Mouse (Mus musculus): ENCODE measurements at regions not wholly inside any gene's neighbourhood (a gene's known extent, or its start where the extent isn't known, plus 50 kb on each side); places are given as distances from the start of the nearest gene placed in this dataset.

DNA sequence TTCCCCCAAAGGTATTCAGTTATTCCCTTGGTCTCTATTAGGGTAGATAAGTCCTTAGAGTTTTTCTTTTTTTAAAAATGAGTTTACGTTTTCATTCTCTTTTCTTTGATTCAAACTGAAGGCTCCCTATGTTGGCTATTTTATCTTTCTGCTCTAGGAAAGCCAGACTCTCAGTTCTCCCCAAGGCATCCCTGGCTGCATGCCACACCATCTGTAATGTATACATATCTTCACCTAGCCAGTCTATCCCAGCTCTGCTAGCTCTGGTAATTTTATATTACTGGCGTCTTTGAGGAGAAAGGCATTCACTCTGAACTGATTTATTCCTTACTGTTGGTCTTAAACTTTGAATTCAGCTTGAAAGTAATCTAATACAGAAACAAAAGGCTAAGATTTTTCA is 65.2 kb upstream of the Cabcoco1 start:
- DNase-seq (ENCODE audit: low spot score in 2 of 2) = peak in 1 of 2 experiments; percentile 15

DNA sequence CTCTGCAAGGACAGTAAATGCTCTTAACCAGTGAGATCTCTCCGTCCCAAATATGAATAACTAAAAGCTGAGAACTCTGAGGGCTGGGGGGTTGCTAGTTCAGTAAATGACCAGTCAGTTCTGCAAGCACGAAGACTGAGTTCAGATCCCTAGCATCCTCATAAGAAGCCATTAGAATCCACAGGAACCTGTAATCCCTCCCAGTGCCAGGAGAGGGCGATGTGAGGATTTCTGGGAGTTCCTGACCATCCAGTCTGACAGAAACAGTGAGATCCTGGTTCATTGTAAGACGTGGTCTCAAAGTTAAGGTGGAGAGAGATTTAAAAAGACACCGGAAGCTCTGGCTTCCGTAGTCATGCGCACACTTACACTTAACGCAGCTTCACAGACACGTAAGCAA is 70.2 kb upstream of the Cabcoco1 start:
- no peak for DNase-seq (ENCODE audit: low spot score in 2 of 2)

DNA sequence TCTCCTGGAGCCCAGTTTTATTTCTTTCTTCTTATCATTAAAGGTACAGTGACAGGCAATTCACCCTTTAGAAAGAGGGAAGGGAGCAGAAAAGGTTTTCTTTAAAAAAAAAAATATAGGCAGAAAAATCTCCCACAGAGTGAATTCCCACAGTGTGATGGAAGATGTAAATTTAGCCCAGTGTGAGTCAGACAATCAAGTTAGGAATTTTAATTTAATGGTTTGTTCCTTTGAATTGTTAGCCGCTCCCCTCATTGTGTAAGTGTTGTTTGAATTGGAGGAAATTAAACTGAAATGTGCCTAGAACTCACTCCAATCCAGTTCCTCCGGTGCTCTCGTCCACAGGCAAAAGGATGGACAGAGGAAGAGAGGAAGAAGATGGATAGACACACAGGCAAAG is 71.0 kb upstream of the Cabcoco1 start:
- DNase-seq (ENCODE audit: low spot score in 2 of 2) = no peak

GRCm38 (mm10) chr10:68623786-68624185 is 82.1 kb upstream of the Cabcoco1 start:
- DNase-seq (ENCODE audit: low spot score in 2 of 2) = no peak

GRCm38 (mm10) chr10:68625329-68625728 is 83.6 kb upstream of the Cabcoco1 start:
- no peak for DNase-seq (ENCODE audit: low spot score in 2 of 2)

- no peak for DNase-seq (ENCODE audit: low spot score in 2 of 2)
Observed at GRCm38 (mm10) chr10:68625752-68626151, 84.1 kb upstream of the Cabcoco1 start.

GRCm38 (mm10) chr10:68629486-68629885 is 87.8 kb upstream of the Cabcoco1 start:
- DNase-seq (ENCODE audit: low spot score in 2 of 2) = no peak

DNA sequence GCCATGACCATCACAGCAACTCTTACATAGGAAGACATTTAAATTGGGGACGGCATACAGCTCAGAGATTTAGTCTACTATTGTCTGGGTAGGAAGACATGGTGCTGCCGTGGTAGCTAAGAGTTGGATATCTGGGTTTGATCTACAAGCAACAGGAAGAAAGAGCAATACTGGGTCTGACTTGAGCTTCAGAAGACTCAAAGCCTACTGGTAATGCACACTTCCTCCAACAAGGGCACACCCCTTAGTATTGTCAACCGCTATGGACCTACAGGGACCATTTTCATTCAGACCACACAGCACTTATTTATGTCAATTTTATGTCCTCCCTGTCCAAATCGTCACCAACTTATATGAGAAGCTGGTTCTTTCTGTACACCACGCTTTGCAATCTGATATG is 90.3 kb upstream of the Tmem26 start:
- no peak for DNase-seq (ENCODE audit: low spot score in 2 of 2)

DNA sequence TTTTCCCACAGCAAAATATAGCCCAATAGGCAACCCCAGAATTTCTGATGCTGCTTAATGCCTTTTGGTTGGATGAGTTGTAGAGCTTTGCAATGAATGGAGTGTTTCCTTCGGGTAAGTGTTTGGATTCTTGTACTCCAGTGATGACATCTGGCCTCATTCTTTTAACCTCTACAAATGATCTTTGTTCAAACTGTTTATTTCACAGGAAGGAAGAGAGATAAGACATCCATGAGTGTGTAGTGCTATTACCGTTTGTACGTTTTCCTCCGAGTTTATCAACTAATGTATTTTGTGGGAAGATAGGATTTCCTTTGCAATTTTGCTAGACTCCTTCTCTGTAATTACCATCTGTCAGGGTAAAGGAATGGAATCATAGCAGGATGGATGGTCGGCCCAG is 70.7 kb upstream of the Tmem26 start:
- no peak for DNase-seq (ENCODE audit: low spot score in 2 of 2)

GRCm38 (mm10) chr10:68655491-68655890 is 68.0 kb upstream of the Tmem26 start:
- DNase-seq (ENCODE audit: low spot score in 2 of 2) = no peak

DNA sequence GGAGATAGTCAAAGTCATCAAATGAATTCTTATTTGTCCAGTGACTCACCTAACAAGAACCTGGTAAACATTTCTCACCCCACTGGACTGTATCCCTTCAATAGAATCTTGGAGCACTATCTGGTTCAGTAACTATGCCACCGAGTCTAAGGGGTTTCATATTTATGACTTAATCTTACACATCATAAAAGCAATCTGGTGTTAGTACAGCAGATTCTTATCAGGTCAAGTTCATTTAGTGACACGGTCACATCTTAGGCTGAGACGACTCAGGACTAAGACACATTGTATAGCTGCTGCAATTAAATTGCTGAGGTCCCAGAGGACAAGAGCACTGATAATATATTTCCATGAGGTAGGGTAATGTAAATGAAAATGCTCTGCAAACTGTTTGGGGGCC is 57.4 kb upstream of the Tmem26 start:
- no peak for DNase-seq (ENCODE audit: low spot score in 2 of 2)

DNA sequence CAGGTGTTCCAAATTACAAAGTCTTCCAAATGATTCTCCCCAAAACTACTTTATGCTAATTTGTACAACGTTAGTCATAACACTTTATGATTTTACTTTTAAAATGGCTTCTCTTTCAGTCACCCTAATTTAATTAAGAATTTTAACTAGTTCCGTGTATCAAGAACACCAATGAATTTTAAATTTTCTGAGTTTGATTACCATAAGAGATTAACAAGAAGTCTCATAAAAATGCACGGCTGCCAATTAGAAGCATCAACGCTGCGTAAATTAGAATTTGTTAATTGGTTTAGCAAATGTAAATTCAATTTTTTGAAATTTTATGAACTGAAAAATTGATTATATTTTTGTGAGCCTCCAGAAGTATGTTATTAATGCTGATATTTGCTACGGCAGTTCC is 54.1 kb upstream of the Tmem26 start:
- DNase-seq (ENCODE audit: low spot score in 2 of 2) = no peak

GRCm38 (mm10) chr10:68669992-68670391 is 53.5 kb upstream of the Tmem26 start:
- DNase-seq (ENCODE audit: low spot score in 2 of 2) = no peak

GRCm38 (mm10) chr10:68672291-68672690 is 51.2 kb upstream of the Tmem26 start:
- DNase-seq (ENCODE audit: low spot score in 2 of 2) = no peak

DNA sequence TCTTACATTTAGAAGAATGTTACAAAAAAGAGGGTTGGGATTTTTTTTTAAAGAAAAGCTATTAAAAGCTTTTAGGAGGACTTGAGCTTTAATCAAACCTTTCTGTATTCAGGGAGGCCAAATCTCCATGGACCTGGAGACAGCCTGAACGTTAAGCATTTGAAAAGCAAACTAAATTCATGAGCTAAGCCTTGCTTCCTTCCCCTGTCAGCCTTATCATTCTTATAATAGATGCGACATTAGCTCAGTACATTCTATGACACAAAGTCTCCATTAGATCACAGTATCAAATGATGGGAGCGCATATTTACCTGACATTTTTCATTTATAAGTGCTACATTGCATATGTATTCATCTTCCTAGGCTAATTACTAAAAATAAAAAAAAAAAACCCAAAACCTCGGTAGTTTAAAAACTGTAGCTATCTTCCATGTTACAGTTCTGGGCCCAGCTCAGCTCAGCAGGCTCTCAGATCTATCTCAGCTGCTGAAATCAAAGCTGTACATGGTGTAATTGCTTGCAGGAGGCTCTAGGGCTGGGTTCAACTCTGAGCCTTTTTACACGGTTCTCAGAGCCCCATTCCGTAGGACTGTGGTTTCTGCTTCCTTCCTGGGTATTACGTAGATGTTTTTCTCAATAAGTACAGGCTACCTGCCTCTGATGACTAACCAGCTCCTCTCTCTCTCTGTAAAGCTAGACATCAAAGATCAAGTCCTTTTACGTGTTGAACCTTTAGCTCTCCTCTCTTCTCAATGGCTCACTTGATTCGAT is 50.2 kb upstream of the Tmem26 start:
- no peak for DNase-seq (ENCODE audit: low spot score in 2 of 2)
